Mouse (Mus musculus) forebrain, embryonic 14.5 days (tissue): ENCODE measurements at regions not wholly inside any gene's neighbourhood (a gene's known extent, or its start where the extent isn't known, plus 50 kb on each side); places are given as distances from the start of the nearest gene placed in this dataset.

Experiments
- ATAC-seq: fragments of 200-750 bp; cut with Nextera tagmentation; 2 replicates; pipeline ENCODE4 v1.8.0; 2017; ENCODE audit warnings: mild to moderate bottlenecking, moderate library complexity
- DNase-seq: peaks from one replicate; pipeline ENCODE4 v3.0.0-alpha.2; 2015; ENCODE audit warnings: low spot score
- H3K27ac ChIP-seq: fragments of 300-500 bp; sonication (generic); 2 replicates; pipeline ENCODE4 v1.5.1; 2014; ENCODE audit warnings: low read depth, mild to moderate bottlenecking, control low read depth, low read length, moderate library complexity
- H3K27me3 ChIP-seq: fragments of 300-500 bp; sonication (generic); replicated peaks from 2 replicates; pipeline ENCODE4 v1.6.1; 2014; ENCODE audit warnings: low read length, control low read depth, mixed read lengths; ENCODE audit not compliant: control insufficient read depth, insufficient read depth
- H3K36me3 ChIP-seq: fragments of 300-500 bp; sonication (generic); 2 replicates; pipeline ENCODE4 v1.6.1; 2014; ENCODE audit warnings: low read length, control low read depth; ENCODE audit not compliant: control insufficient read depth, insufficient read depth
- H3K4me1 ChIP-seq: fragments of 300-500 bp; sonication (generic); 2 replicates; pipeline ENCODE4 v1.6.1; 2014; ENCODE audit warnings: antibody characterized with exemption, low read length, control low read depth; ENCODE audit not compliant: control insufficient read depth, insufficient read depth
- H3K4me2 ChIP-seq: fragments of 300-500 bp; sonication (generic); 2 replicates; pipeline ENCODE4 v1.6.1; 2014; ENCODE audit warnings: mild to moderate bottlenecking, control low read depth, low read length
- H3K4me3 ChIP-seq: fragments of 300-500 bp; sonication (generic); 2 replicates; pipeline ENCODE4 v1.5.1; 2014; ENCODE audit warnings: low read depth, low read length, control low read depth
- H3K9ac ChIP-seq: fragments of 300-500 bp; sonication (generic); 2 replicates; pipeline ENCODE4 v1.6.1; 2014; ENCODE audit warnings: mild to moderate bottlenecking, low read length, control low read depth, moderate library complexity
- H3K9me3 ChIP-seq: fragments of 300-500 bp; sonication (generic); replicated peaks from 2 replicates; pipeline ENCODE4 v1.6.1; 2016; ENCODE audit warnings: low read length, control low read depth, mixed read lengths; ENCODE audit not compliant: control insufficient read depth
- WGBS: fragments of 180-500 bp; shearing (Covaris S2); extraction: QIAGEN DNeasy Blood & Tissue Kit; methylation state at CpG from one replicate; pipeline ENCODE4 v1.1.7; 2014; 5-methylcytosine and 5-hydroxymethylcytosine counted together

DNA sequence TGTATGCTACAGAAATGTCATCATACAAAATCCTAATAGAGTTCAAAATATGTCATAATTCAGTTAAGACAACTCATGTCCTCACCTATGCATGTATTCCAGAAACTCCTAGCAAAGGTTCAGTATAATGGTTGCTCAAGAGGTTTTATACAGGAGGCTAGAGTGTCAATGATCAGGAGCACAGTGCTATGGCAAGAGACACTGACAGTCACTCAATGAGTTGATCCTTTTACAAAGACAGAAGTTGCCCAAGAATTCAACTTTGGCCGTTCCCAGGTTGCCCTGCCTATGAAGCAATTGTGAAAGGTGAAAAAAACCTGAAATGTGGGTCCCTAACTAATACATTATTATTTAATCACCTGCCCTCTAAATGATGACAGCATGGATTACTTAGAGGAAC, 850.5 kb downstream of the Efna5 start:
- no peak for DNase-seq
- no peak overlapping the region for H3K4me2 ChIP-seq

More for the DNA sequence above, 850.5 kb downstream of the Efna5 start:
- Histone ChIP-seq H3K9ac (no peak overlapping the region), H3K27ac (no peak overlapping the region), H3K9me3 (no peaks in the 10 kb centered on the region), H3K4me1 (no peaks in the 10 kb centered on the region), H3K36me3 (no peaks in the 10 kb centered on the region), H3K4me3 (no peak overlapping the region), H3K27me3 (no peaks in the 10 kb centered on the region)
- no peak for ATAC-seq
- 56% methylated on average over 1 of the region's 1 CpGs for WGBS
